Mouse (Mus musculus) neural tube, embryonic 14.5 days (tissue): ENCODE data around the gene Trp53rkb. TPM values are rescaled to one million over a fixed set of nuclear protein-coding genes. Genes with fewer than 3 reads are reported as not detected.

Experiments used
- ATAC-seq: fragments of 200-750 bp; cut with Nextera tagmentation; 2 replicates; pipeline ENCODE4 v1.8.0; 2017; ENCODE audit warnings: low read depth, mild to moderate bottlenecking, moderate TSS enrichment, moderate library complexity
- H3K27ac ChIP-seq: fragments of 300-500 bp; sonication (generic); 2 replicates; pipeline ENCODE4 v1.5.1; 2014; ENCODE audit warnings: low read depth, mild to moderate bottlenecking, control low read depth, low read length, moderate library complexity, mixed read lengths
- H3K27me3 ChIP-seq: fragments of 300-500 bp; sonication (generic); 2 replicates; pipeline ENCODE4 v1.6.1; 2014; ENCODE audit warnings: low read length; ENCODE audit not compliant: control insufficient read depth, insufficient read depth
- H3K36me3 ChIP-seq: fragments of 300-500 bp; sonication (generic); 2 replicates; pipeline ENCODE4 v1.6.1; 2014; ENCODE audit warnings: low read length, mixed read lengths; ENCODE audit not compliant: control insufficient read depth, insufficient read depth
- H3K4me1 ChIP-seq: fragments of 300-500 bp; sonication (generic); 2 replicates; pipeline ENCODE4 v1.6.1; 2014; ENCODE audit warnings: low read length; ENCODE audit not compliant: control insufficient read depth, insufficient read depth
- H3K4me2 ChIP-seq: fragments of 300-500 bp; sonication (generic); 2 replicates; pipeline ENCODE4 v1.6.1; 2014; ENCODE audit warnings: mild to moderate bottlenecking, low read depth, low read length, control low read depth
- H3K4me3 ChIP-seq: fragments of 300-500 bp; sonication (generic); 2 replicates; pipeline ENCODE4 v1.5.1; 2014; ENCODE audit warnings: low read depth, low read length, control low read depth, mixed read lengths
- H3K9ac ChIP-seq: fragments of 300-500 bp; sonication (generic); replicated peaks from 2 replicates; pipeline ENCODE4 v1.6.1; 2014; ENCODE audit warnings: low read depth, mild to moderate bottlenecking, control low read depth, low read length, mixed read lengths
- H3K9me3 ChIP-seq: fragments of 300-500 bp; sonication (generic); 2 replicates; pipeline ENCODE4 v1.6.1; 2016; ENCODE audit warnings: low read length; ENCODE audit not compliant: control insufficient read depth
- WGBS: fragments of 180-500 bp; shearing (Covaris S2); extraction: QIAGEN DNeasy Blood & Tissue Kit; methylation state at CpG from one replicate; pipeline ENCODE4 v1.1.7; 2014; 5-methylcytosine and 5-hydroxymethylcytosine counted together
- polyA plus RNA-seq: library from polyadenylated mRNA; unstranded; fragments of >200 nt; fragmentation: Nextera tagmentation; extraction: Ambion mirVana; gene quantifications from 2 replicates; pipeline ENCODE4 v1.2.1, GENCODE M21; 2014

The Trp53rkb gene
- polyA plus RNA-seq, 1 experiment from 2014 or later, result 9.8 TPM

- Histone ChIP-seq H3K36me3 (no peaks in the 10 kb centered on the region), H3K4me1 (no peaks in the 10 kb centered on the region), H3K9ac (no peak overlapping the region), H3K4me2 (no peak overlapping the region), H3K27ac (no peak overlapping the region), H3K27me3 (no peaks in the 10 kb centered on the region), H3K9me3 (no peaks in the 10 kb centered on the region), H3K4me3 (no peak overlapping the region)
- 8% methylated on average over 5 of the region's 5 CpGs for WGBS
- no peak for ATAC-seq
Measured at GRCm38 (mm10) chr2:166764051-166764450, 28.3 kb upstream of the Trp53rkb start.

GRCm38 (mm10) chr2:166767591-166767990, 24.7 kb upstream of the Trp53rkb start:
- Histone ChIP-seq H3K27ac (no peak overlapping the region), H3K4me3 (no peak overlapping the region), H3K4me2 (no peak overlapping the region), H3K27me3 (no peaks in the 10 kb centered on the region), H3K9me3 (no peaks in the 10 kb centered on the region), H3K9ac (no peak overlapping the region), H3K4me1 (no peaks in the 10 kb centered on the region), H3K36me3 (no peaks in the 10 kb centered on the region)
- WGBS, result 80% methylated on average over 9 of the region's 9 CpGs
- ATAC-seq, result no peak

- Histone ChIP-seq H3K4me1 (no peaks in the 10 kb centered on the region), H3K4me2 (no peak overlapping the region), H3K36me3 (no peaks in the 10 kb centered on the region), H3K9me3 (no peaks in the 10 kb centered on the region), H3K9ac (no peak overlapping the region), H3K4me3 (no peak overlapping the region), H3K27ac (no peak overlapping the region), H3K27me3 (no peaks in the 10 kb centered on the region)
- no peak for ATAC-seq
- 78% methylated on average over 11 of the region's 11 CpGs for WGBS
Measured at GRCm38 (mm10) chr2:166771396-166771795, 20.9 kb upstream of the Trp53rkb start.

- H3K27me3 ChIP-seq, result no peaks in the 10 kb centered on the region
- no peak overlapping the region for H3K4me2 ChIP-seq
- WGBS, result 82% methylated on average over 10 of the region's 10 CpGs
- H3K4me1 ChIP-seq, result no peaks in the 10 kb centered on the region
- H3K9me3 ChIP-seq, result no peaks in the 10 kb centered on the region
- no peak overlapping the region for H3K27ac ChIP-seq
- ATAC-seq, result no peak
- no peak overlapping the region for H3K4me3 ChIP-seq
- no peak overlapping the region for H3K9ac ChIP-seq
- no peaks in the 10 kb centered on the region for H3K36me3 ChIP-seq
Measured at GRCm38 (mm10) chr2:166773587-166773986, 18.7 kb upstream of the Trp53rkb start.

GRCm38 (mm10) chr2:166774275-166774674, 18.1 kb upstream of the Trp53rkb start:
- Histone ChIP-seq H3K36me3 (no peaks in the 10 kb centered on the region), H3K9ac (no peak overlapping the region), H3K4me3 (no peak overlapping the region), H3K4me1 (no peaks in the 10 kb centered on the region), H3K4me2 (no peak overlapping the region), H3K27me3 (no peaks in the 10 kb centered on the region), H3K9me3 (no peaks in the 10 kb centered on the region), H3K27ac (no peak overlapping the region)
- 66% methylated on average over 10 of the region's 10 CpGs for WGBS
- ATAC-seq, result no peak

GRCm38 (mm10) chr2:166775357-166775893, 16.9 kb upstream of the Trp53rkb start:
- H3K4me1 ChIP-seq, result no peaks in the 10 kb centered on the region
- whole genome bisulfite sequencing, result 64% methylated on average over 11 of the region's 11 CpGs
- H3K9ac ChIP-seq, result no peak overlapping the region
- ATAC-seq, result no peak
- H3K4me3 ChIP-seq, result no peak overlapping the region
- no peaks in the 10 kb centered on the region for H3K9me3 ChIP-seq
- H3K36me3 ChIP-seq, result no peaks in the 10 kb centered on the region
- H3K27ac ChIP-seq, result no peak overlapping the region
- no peaks in the 10 kb centered on the region for H3K27me3 ChIP-seq
- no peak overlapping the region for H3K4me2 ChIP-seq

- no peak overlapping the region for H3K4me2 ChIP-seq
- H3K9ac ChIP-seq, result no peak overlapping the region
- WGBS, result 31% methylated on average over 2 of the region's 2 CpGs
- no peak for ATAC-seq
- no peaks in the 10 kb centered on the region for H3K9me3 ChIP-seq
- H3K4me1 ChIP-seq, result no peaks in the 10 kb centered on the region
- H3K36me3 ChIP-seq, result no peaks in the 10 kb centered on the region
- no peak overlapping the region for H3K4me3 ChIP-seq
- no peaks in the 10 kb centered on the region for H3K27me3 ChIP-seq
- no peak overlapping the region for H3K27ac ChIP-seq
Measured at GRCm38 (mm10) chr2:166776272-166776671, 16.1 kb upstream of the Trp53rkb start.

- Histone ChIP-seq H3K4me2 (no peak overlapping the region), H3K27me3 (no peaks in the 10 kb centered on the region), H3K4me1 (no peaks in the 10 kb centered on the region), H3K36me3 (no peaks in the 10 kb centered on the region), H3K27ac (no peak overlapping the region), H3K9me3 (no peaks in the 10 kb centered on the region), H3K4me3 (no peak overlapping the region), H3K9ac (no peak overlapping the region)
- ATAC-seq, result no peak
- 40% methylated on average over 8 of the region's 8 CpGs for WGBS
Measured at GRCm38 (mm10) chr2:166779956-166780355, 12.4 kb upstream of the Trp53rkb start.

- WGBS, result 9% methylated on average over 9 of the region's 9 CpGs
- H3K4me1 ChIP-seq, result 0 out of 2 replicates have a peak, but pooled peaks cover 4% of the 10 kb centered on the region
- no peaks in the 10 kb centered on the region for H3K27me3 ChIP-seq
- H3K4me3 ChIP-seq, result no peak overlapping the region
- no peaks in the 10 kb centered on the region for H3K9me3 ChIP-seq
- H3K4me2 ChIP-seq, result no peak overlapping the region
- 0 out of 2 replicates have a peak, but pooled peaks have one; percentile 15 for ATAC-seq
- no peaks in the 10 kb centered on the region for H3K36me3 ChIP-seq
- H3K9ac ChIP-seq, result no peak overlapping the region
- no peak overlapping the region for H3K27ac ChIP-seq
Measured at GRCm38 (mm10) chr2:166780980-166781578, 11.3 kb upstream of the Trp53rkb start.
